Mouse (Mus musculus): ENCODE measurements around the gene Tsks.

Tsks gene

DNA sequence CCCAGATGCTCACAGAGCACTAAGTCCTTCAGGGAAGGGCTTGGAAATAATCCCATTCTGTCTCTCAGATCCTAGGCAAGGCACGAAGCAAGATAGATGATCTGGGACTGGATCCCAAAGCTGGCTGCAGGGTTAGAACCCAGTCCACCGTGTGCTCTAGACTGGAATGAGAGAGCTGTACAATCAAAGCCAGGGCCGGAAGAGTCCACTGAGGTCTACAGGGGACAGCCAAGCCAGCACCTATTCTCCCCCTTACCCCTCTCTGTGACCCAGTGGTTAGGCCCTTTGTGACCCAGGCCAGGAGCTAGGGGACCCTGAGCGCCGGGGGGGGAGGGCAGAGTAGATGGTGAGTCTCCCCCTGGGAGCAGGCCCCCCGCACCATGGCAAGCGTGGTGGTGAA is at the start of gene Tsks:
TSS of gene Tsks (plus strand) at position 301 of the 400 bp plus-strand sequence.
- CTCF ChIA-PET: no interaction called here

DNA sequence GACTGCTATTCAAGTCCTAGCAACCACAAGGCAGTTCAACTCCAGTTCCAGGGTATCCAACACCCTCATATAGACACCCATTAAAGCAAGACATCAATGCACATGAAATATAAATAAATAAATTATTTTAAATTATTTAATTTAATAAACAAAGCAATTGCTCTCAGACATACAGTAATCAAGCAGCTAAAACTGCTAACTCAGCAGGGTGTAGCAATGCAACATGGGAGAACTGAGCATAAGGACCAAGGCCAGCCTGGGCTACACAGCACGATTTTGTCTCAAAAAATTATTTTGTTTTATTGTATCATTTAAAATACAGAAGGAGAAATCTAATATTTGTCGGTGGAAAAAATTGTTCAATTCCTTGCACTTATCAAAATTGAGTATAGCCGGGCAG is 48.8 kb upstream of the Tsks start:
- CTCF ChIA-PET: no interaction called here

DNA sequence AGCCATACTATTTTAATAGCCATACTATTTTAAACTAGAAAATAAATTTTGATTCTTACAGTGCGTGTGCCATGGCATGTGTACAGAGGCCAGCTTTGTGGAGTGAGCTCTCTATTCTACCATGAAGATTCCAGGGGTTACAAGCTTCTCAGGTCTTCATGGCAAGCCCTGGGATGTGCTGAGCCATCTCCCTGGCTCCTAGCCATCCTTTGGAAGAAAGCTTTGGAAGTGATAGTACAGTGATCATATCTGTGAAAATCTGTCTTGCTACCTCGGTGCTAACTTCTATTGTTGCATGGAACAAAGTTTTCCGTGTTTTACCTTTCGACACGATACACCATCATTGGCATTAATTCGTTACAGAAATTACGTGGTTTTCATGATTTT is 47.8 kb upstream of the Tsks start:
- CTCF ChIA-PET: interaction anchor here (0.9 kb wide), 1 partner anchor 36 kb away, joined by 9 read pairs; no protein-coding TSS in a partner anchor

DNA sequence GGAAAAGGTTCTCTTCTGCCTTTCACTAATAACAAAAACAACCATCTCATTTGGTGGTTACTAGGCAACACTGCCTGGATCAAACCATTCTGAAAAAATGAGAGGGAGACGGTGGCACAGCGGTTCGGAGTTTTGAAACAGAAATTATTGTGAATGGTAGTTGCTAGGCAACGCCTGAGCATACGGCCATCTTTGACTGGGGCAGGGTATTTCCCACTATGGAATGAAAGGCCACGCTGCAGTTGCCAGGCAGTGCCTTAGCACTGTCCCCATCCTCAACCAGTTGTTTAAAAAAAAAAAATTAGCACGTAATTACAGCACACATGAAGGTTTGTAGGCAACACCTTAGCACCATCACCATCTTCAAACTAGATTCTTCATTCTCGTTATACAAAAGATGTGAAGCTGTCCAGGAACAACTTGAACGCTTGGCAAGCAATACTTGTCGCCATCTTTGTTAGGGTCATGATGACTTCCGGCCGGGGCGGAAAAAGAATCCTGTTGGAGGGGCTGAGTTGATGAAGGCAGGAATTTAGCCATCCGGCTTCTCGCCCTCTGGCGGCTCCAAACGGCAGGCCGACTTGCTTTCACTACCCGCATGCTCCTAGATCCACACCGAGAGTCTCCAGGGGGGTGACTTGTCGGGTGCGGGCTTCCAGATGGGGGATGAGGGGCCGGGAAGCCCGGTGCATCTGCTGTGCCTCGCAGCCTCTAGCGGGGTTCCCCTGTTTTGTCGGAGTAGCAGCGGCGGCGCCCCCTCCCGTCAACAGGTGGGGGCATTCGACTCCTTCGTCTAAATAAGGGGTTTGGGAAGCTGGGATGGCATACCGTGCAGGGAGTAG is 47.2 kb upstream of the Tsks start, which contains the start of gene Fuz:
TSS of gene Fuz (plus strand) at position 487 of the 842 bp plus-strand sequence.
- CTCF ChIA-PET: interaction anchor here (0.9 kb wide), 1 partner anchor 35 kb away, joined by 9 read pairs; no protein-coding TSS in a partner anchor

DNA sequence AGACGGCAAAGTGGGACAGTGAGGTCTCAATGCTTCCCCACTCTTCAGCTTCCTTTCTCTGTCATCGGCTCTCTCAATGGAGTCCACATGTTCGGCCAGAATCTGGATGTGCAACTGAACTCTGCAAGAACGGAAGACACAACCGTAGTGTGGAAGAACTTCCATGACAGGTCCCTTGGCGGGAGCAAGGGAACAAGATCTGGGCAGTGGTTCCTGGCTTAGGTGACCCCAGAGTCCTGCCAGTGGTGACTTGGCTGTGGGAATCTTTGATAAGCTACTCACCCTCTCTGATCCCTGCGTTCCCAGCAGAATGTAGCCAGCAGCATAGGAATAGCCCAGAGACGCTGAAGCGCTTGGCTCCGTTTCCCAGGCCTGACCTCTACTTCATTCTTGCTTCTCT is 46.5 kb upstream of the Tsks start:
- CTCF ChIA-PET: interaction anchor here (1.4 kb wide), 1 partner anchor 24 kb away, joined by 3 read pairs; no protein-coding TSS in a partner anchor

DNA sequence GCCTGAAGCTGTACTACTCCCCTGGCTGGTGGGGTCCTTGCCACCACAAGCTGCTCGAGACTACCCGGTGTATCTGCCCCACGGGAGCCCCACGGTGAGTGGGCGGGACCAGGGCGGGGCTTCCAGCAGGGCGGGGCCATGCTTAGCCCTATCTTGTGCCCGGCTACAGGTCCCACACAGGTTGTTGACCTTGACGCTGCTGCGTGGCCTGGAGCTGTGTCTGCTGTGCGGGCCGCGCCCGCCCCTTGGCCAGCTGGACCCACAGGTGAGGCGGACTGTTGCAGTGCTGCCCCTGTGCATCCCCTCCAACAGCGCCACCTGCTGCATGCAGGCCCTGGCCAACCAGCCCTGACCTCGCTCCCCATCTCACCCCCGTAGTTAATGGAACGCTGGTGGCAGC is 44.4 kb upstream of the Tsks start:
- CTCF ChIA-PET: interaction anchor here (0.6 kb wide), 1 partner anchor 118 kb away, joined by 5 read pairs; the partner anchor contains the start of gene Scaf1

DNA sequence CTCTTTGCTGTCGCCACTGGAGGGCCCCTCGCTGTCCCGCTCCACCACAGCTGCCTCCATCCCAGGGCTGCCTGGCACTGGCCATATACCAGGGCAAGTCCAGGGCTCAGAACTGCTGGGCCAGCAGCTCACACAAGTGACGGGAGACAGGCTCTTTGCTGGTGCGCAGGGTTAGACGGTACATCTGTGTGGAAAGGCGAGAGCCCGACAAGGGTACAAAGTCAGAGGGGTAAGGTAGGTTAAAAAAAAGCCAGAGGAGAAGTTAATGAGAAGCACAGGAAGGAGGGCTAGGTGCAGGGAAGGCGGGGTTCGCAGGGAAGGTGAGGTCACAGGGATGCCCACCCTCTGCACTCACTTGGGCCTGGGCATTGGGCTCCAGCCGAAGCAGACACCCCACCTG is 42.4 kb upstream of the Tsks start:
- CTCF ChIA-PET: interaction anchor here (0.7 kb wide), 1 partner anchor 106 kb away, joined by 4 read pairs; no protein-coding TSS in a partner anchor

DNA sequence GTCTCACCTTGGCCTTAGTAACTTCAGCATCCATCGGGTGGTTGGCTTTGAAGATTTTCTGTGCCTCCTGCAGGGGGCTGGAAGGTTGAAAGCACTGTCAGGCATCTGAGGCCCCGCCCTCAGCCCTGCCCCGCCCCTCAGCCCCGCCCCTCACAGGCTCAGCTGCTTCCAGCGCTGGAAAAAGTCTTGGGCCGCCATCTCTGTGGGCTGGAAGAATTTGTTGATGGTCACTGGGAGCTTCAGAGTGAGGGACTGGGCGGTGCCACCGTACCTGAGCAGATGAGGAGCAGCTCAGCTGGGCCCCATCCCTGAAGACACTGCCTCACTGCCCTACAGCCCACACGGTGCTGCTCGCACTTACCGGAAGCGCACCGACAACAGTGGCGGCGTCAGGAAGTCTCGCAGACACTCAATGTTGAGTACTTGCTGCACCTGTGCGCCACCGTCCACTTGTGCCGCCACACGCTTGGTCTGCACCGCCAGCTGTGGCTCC is 41.7 kb upstream of the Tsks start:
- CTCF ChIA-PET: interaction anchor here (0.5 to 0.7 kb wide), 2 partner anchors 52 to 107 kb away, joined by 3 to 4 read pairs; no protein-coding TSS in a partner anchor

DNA sequence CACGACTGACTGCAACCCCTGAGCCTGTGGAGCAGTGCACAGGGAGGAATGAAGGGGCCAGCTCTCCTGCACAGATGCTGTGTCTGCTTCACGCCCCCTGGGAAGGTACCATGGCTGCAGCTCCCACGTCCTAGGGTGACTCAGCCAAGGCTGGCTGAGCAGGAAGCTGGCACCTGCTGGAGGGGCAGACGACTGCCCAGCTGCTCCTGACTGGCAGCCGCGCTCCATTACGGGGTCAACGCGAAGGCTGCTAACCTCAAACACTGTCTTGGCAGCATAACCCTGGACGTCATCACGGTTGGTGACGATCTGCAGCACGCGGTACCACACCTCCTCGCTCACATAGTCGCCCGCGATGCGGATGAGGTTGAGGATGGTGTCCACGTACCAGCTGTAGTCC is 37.6 kb upstream of the Tsks start:
- CTCF ChIA-PET: no interaction called here

DNA sequence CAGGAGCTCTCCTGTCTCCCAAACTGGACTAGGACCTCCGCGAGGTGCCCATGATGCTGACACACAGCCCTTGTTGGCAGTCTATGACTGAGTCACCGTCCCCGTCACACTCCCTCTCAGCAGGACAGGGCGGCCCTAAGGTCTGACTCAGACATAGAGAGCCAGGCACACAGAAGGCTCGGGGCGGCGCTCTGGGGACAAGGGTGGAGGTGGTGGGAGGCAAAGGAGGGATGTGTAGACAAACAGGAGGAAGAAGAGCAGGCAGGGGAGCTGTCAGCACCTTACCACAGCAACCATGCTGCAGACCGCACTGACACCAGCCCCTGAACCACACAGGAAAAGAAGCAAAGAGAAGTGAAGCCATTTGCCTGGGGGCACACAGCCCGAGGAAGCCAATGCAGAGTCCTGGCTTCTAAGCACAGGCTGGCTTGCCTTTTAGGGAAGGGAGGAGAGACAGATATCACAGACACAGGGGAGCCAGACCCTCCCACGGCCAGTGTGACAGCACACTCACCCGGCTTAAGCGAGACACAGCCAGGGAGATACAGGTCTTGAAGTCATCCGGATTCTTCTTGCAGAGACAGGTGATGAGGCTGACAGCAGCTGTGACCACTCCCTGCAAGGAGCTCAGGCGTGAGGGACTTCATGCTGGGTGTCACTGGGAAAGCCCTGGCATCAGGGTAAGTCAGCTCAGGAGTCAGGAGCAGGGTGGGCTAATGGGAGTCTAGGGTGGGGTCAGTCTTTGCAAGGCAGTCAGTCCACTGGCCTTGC is 34.1 kb upstream of the Tsks start:
- CTCF ChIA-PET: no interaction called here

DNA sequence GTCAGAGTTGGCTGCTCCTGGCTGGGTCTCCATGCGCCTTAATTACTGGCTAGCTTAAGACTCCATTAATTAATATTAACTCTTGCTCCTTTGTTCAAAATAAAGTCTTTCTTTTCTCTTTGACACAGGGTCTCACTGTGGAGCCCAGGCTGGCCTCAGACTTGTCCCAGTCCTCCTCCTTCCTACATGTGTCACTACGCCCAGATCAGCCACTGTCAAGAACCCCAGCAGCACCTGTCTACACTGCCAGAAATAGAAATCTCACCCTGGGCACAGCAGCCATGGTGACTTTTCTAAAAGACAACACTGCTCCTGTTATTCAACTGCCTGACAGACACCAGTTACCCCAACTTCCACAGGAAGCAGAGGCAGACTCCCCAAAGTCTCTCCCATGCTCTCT is 28.6 kb upstream of the Tsks start:
- CTCF ChIA-PET: no interaction called here

DNA sequence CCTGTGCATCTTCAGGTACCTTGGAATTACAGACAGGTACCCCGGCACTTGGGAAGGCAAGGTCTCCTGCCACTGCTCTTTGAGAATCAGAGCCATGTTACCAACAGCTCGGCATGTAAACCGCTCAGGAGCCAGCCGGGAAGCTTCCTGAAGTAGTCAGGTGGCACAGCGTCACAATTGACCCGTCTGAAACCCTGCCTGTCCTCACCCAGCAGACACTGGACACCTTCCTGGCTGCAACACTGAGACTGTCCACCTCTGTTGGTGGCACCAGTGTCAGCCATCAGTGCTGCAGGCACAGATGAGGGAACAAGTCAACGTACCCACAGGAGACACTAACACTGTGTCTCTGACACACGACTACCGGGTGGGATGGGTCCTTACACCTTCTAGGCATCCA is 27.7 kb upstream of the Tsks start:
- CTCF ChIA-PET: no interaction called here

DNA sequence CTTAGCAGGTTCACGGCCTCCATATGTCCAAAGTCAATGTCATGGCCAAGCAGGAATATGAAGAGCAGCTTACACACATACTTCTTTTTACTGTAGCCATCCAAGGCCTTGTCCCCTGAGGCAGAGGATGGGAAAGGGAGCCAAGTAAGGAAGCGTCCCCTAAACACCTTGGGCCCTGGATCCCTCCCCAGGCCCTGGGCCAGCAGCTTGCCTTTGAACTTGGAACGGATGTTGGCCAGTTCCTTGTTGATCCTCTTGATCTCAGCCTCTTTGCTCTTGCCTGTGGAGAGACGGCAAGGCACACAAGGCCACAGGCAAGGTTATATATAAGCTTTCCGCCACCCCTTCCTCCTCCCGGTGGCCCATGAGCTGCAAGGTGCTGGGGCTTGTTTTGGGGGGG is 26.8 kb upstream of the Tsks start:
- CTCF ChIA-PET: no interaction called here

DNA sequence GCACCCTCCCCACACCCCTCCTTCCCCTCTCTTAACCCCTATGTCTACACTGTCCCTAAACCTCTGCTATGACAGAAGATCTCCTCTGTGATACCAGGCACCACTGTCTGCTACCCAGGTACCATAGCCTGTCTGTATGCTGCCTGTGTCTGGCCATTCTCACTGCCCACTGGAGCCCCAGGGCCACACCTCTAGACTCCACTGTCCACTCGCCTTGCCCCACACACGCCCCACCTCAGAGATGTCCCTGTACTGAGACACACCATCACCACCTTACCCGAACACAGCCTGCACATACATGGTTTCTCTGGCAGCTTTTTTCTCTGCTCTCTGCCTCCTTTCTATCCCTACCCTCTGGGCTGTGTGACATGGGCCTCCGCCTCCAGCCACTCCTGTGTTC is 26.1 kb upstream of the Tsks start:
- CTCF ChIA-PET: no interaction called here

DNA sequence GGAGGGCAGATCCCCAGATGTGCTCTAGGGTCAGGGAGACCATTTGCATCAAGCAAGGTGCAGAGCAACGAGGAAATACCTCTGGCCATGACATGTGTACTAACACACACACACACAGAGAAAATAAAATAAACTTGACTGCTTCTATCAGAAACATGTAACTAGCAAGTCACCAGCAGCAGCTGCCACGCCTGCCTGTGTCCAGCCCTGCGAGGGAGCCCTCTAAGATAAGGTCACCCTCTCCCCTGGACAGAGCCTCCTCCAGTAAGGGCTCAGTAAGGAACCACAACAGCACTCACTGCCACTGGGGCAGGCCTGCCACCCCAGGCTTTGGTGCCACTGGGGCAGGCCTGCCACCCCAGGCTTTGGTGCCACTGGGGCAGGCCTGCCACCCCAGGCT is 24.8 kb upstream of the Tsks start:
- CTCF ChIA-PET: no interaction called here

DNA sequence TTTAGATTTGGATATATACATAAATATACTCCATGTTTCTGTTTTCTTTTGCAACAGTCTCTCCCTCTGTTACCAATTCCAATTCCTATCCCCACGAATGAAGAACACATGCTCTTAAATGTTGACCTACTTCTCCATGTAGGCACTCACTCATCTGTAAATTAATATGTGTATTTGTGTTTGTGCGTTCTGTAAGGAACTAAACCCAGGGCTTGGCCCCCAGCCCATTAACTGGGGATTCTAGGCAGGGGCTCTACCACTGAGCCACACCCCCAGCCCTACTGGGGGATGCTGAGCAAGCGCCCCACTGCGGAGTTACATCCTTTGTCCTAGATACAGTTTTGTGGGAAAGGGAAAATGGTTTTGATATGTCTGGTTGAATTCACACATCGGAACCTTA is 23.9 kb upstream of the Tsks start:
- CTCF ChIA-PET: no interaction called here

DNA sequence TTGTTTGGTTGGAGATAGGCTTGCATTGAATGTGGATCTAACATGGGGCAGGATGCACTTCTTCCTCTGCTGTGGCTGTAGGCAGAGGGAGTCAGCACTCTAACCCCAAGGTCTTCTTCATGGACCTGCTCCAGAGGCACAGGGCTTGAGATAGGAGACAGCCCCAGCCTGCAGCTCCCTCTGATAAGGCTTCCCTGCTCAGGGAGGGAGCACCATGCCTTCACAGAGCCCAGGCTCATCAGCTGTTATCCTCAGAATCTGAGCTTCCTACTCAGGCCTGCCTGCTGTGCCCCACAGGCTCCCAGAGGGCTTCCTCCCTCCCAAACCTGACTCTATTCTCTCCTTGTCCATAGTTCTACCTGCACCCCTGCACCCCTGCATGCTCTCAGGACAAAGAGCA is 20.5 kb upstream of the Tsks start:
- CTCF ChIA-PET: no interaction called here

DNA sequence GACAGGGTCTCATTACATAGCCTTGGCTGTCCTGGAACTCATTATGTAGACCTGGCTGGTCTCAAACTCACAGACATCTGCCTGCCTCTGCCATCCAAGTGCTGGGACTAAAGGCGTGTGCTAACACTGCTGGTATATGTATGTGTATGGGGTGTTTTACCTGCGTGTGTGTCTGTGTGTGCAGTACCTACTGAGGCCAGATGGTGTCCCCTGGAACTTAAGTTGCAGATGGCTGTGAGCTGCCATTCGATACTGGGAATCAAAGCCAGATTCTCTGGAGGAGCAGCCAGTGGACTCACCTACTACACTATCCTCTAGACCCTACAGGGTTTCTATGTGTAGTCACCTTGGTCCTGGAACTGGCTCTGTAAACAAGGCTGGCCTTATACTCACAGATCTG is 17.5 kb upstream of the Tsks start:
- CTCF ChIA-PET: no interaction called here

DNA sequence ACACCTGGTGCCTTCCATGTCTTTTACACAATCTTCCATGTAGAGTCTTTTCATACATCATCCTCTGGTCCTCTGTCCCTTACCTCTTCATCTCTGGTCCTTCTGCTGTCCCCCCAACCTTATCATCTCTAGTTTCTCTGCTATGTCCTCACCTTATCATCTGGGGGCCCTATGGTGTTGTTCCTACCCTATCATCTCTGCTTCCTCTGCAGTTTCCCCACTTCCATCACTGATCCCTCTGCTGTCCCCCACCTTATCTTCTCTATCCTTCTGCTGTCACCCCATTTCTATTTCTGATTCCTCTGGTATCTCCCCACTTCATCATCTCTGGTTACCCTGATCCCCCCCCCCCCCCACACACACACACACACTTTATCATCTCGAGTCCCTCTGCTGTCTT is 14.4 kb upstream of the Tsks start:
- CTCF ChIA-PET: no interaction called here

DNA sequence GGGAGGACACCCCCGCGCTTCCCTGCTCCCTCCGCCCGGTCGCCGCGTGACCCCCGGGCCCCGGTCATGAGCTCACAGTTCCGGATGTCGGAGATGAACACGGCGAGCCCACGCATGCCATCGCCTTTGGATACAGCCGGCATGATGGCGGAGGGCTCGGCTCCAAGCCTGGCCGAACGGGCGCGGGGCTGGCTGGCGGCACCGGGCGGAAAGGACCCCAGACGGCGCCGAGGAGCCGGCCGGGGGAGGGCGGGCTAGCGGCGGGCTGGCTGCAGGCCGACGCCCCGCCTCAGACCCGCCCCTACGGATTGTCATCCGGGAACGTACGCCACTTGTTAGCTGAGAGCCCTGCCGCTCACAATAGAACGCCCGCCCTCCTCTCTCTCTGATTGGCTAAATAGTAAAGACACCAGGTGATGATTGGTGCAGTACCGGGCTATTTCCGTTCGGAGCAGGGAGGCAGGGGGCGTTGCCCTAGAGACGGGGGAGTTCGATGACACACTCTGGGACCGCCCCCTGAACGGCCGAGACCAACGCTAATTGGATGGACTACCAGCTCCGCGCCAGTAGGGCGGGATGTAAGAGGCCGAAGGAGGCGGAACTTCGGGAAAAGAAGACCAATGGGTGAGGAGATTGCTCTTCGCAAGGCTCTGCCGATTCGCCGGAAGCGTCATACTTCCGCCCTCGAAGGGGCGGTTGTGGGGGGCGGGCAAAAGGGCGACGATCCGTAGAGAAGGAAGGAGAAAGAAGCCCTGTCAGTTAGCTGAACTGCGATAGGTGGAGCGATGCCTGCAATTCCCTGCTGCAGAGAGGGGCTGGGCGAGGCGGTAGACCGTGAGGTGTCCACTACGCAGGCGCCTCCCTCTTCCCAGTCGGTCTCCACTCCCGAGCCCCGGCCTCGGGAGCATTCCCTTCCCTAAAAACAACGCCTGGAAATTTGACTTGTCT is 13.5 kb upstream of the Tsks start, which contains the start of gene Ap2a1:
TSS of gene Ap2a1 (minus strand) at position 293 of the 948 bp plus-strand sequence.
- CTCF ChIA-PET: no interaction called here

DNA sequence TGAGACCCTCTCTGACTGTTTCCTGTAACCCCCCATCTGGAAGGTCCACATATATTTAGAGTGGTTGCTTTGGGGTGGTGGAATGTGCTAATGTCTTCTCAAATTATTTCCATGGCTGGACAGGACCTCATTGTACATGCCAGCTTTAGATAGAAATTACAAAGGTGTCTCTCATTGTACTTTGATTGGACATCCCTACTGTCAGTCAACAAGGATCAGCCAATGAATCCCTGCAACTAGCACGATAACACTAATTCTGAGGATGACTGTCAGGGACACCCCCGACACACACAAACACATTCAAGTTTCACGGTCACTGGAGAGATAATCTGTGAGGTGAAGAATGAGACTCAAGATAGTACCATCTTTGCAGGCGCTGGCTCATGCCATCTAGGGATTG is 4.3 kb upstream of the Tsks start:
- CTCF ChIA-PET: no interaction called here

DNA sequence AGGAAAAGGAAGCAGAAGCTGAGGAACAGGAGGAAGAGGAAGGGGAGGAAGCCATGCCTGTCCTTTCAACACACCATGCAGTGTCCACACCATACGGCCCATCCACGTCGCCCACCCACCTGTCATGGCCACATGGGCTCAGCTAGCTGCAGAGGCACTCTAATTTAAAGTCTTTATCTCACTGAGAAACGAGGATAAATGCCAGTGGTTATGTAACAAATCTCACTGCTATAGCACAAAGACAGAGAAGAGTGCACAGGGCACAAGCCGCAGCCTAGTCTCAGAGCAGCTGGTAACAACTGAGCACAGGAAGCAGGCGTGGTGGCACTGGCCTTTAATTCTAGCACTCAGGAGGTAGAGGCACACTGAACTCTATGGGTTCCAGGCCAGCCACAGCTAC is 6.9 kb downstream of the Tsks start:
- CTCF ChIA-PET: no interaction called here
